8 mouse cellular contexts compared by ENCODE assay signal in genomic region chr10:94976329-94976728, GRCm38 (mm10). TPM values are rescaled to one million over a fixed set of nuclear protein-coding genes. Genes with fewer than 3 reads are reported as not detected.
DNase-seq lines count a peak whose midpoint lies in the region; ATAC-seq and TF ChIP-seq lines count a peak whose summit lies in the region.
"Had no signal": no experiment of that assay in that cellular context is flagged by ENCODE, and none has a peak within 500 bp of the region (broad histone marks: within the 10 kb centered on the region; RNA-seq: fewer than 3 reads in every experiment).

No protein-coding gene starts in this region.

- H3K27me3 ChIP-seq in ES-Bruce4 (ENCODE audit: control insufficient read depth, insufficient read depth, low read length, poor library complexity, severe bottlenecking) (no peaks in the 10 kb centered on the region), Patski (peaks cover 7% of the 10 kb centered on the region)
- H3K27me3 ChIP-seq: neural tube, embryonic 12.5 days had no signal

- TF ChIP-seq EP300 in ES-Bruce4 (IDR thresholded peaks at IDR 0.05; ENCODE audit: insufficient read depth, low read depth, low read length) = no peak

- no peaks in the 10 kb centered on the region for H3K36me3 ChIP-seq in ES-Bruce4 (ENCODE audit: control insufficient read depth, insufficient read depth, low read length, poor library complexity, severe bottlenecking)
- H3K36me3 ChIP-seq: neural tube, embryonic 12.5 days had no signal

- H3K4me1 ChIP-seq in ES-Bruce4 (ENCODE audit: control insufficient read depth, insufficient read depth, low read length) = no peaks in the 10 kb centered on the region

- H3K4me3 ChIP-seq in ES-Bruce4 (ENCODE audit: low read depth, low read length) = no peak overlapping the region
- H3K4me3 ChIP-seq: neural tube, embryonic 12.5 days had no signal

- no peak for ATAC-seq in Patski
- no peak; the same call in 1 of the 2 replicates for ATAC-seq in monocyte, adult 5-6 weeks (replicated peaks; ENCODE audit: insufficient number of reproducible peaks, low FRiP score, low TSS enrichment, poor library complexity, severe bottlenecking)

- peak; percentile 47 to 48 for DNase-seq in kidney, postnatal 4 days
- DNase-seq in kidney, postnatal 25 days = no peak
- DNase-seq in Patski (ENCODE audit: low read depth, low spot score) = no peak
- DNase-seq in mesoderm, embryonic 11.5 days (ENCODE audit: low read depth, low spot score) = peak; percentile 37
- no peak for DNase-seq in Muller cell, postnatal 12 days (ENCODE audit: inconsistent ontology term)

- no peak for TF ChIP-seq POLR2A in ES-Bruce4 (IDR thresholded peaks at IDR 0.05; ENCODE audit: insufficient read depth, low read length)

- no peak overlapping the region for H3K27ac ChIP-seq in ES-Bruce4 (ENCODE audit: insufficient read depth, low read length)
- H3K27ac ChIP-seq: neural tube, embryonic 12.5 days had no signal

- no peak overlapping the region for H3K9ac ChIP-seq in ES-Bruce4 (ENCODE audit: low read depth, poor library complexity, severe bottlenecking)
- H3K9ac ChIP-seq: neural tube, embryonic 12.5 days had no signal

- in situ Hi-C loops in Patski (cut with MboI; ENCODE audit: low pct_unique_long_range_greater_than_20kb) = loop anchor here (25.0 kb wide), 1 partner anchor 911 kb away; no protein-coding TSS in a partner anchor

- peak; percentile 62 for TF ChIP-seq CTCF in ES-Bruce4 (IDR thresholded peaks at IDR 0.05; ENCODE audit: low read depth, low read length)
- TF ChIP-seq CTCF in Patski (IDR thresholded peaks at IDR 0.05) = peak; percentile 40

- POLR2A ChIA-PET in Patski (lab: Charles Lee) = no interaction called here

- H3K9me3 ChIP-seq in ES-Bruce4 (replicated peaks; ENCODE audit: control insufficient read depth, insufficient read depth, low read length, poor library complexity, severe bottlenecking) = peaks cover 4% of the 10 kb centered on the region
- H3K9me3 ChIP-seq: neural tube, embryonic 12.5 days had no signal

- CTCF ChIA-PET in Patski (lab: Charles Lee) = interaction anchor here (0.8 to 1.8 kb wide), 2 partner anchors 9 to 15 kb away, joined by 3 to 7 read pairs; no protein-coding TSS in a partner anchor

RNA-seq across cellular contexts. Expression of gene Plxnc1, which starts 31.7 kb away (rescaled TPM):
- polyA plus RNA-seq in ES-Bruce4 (2011; ENCODE audit: insufficient read depth, insufficient read length, low read depth, missing spikeins) (0.91 and 1.3 TPM in 2 replicates), Patski (2021) (1.9 TPM)
- total RNA-seq in monocyte, adult 5-6 weeks (2017) = 16.6 to 34.4 TPM (median 24.1 TPM) in 3 replicates

Comparison
In these comparisons a context has a peak if more than half of its experiments do, and no peak if none do; other contexts are left out.
1. DNase-seq: peak in kidney, postnatal 4 days (2 of 2) and mesoderm, embryonic 11.5 days (single experiment); none in kidney, postnatal 25 days (0 of 2), Patski (single experiment) and Muller cell, postnatal 12 days (single experiment).